Mouse (Mus musculus): ENCODE measurements around the gene Tbxa2r. TPM values are rescaled to one million over a fixed set of nuclear protein-coding genes. Genes with fewer than 3 reads are reported as not detected.

The Tbxa2r gene
- 28.4 and 31.0 TPM in 2 replicates for polyA plus RNA-seq (2015; fragmentation: Nextera tagmentation; extraction: Ambion mirVana)

GRCm38 (mm10) chr10:81328386-81328785 is at the start of gene Tbxa2r:
TSS of gene Tbxa2r (plus strand) at chr10:81328731.

DNA sequence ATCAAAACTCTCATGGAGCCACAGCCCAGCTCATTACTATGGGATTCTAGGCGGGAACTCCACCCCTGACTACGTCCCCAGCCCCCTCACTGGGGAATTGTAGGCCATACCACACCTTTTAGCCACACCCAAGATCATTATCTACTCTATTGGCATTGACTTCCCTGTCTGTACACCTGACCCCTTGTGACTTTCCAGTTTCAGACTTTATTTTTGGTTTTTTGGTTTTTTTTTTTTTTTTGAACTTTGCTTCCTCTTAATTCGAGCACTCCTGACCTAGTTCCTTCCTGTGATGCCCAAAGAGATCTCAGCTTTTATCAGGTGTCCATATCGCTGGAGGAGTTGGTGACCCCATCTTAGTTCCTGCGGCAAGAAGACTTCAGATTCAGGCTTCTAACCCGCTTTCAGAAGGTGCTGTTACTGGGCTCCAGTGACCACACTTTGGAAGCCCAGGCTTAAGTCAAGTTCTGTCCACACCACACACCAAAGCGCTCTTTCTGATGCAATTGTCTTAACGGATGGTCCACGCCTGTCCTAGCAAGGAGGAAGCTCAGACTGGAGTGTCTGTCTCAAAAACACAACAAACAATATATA is 36.9 kb upstream of the Tbxa2r start, which contains the start of gene Tjp3:
TSS of gene Tjp3 (minus strand) at position 71 of the 594 bp plus-strand sequence.

GRCm38 (mm10) chr10:81292554-81293333 is 35.8 kb upstream of the Tbxa2r start, which contains the start of gene Pip5k1c:
TSS of gene Pip5k1c (plus strand) at chr10:81292963.

DNA sequence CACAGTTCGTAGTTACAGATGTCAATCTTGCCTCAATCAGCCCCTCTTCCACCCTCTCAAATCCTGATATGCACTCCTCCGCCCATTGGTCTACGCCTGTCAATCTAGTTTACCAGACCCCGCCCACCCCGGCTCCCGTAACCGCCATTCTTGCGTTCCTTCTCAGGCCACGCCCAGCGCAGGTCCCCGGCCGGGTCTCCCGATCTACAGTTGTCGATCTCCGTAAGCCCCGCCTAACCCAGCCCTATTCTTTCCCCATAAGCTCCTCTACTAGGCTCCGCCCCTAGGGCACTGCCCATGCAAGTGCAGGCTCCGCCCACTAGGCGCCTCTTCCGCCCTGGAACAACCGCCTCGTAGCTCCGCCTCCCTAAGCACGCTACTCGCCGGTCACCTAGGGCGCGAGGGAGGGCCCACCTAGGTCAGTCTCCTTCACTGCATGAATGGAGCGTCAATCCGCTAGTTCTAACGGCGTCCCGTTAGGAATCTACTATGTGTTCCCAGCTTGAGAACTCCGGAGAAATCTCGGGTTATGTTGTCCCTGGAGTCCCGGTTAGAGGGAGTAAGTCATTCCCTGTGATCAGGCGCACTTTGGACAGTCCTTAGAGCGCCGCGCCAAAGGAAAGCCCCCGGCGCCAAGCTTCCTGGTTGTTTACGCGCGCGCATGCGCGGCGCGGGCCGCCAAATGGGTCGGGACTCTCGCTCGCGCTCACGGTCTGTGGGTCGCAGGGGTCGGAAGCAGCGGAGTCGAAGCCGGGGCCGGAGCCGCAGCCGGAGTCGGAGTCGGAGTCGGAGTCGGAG is 7.8 kb upstream of the Tbxa2r start, which contains the start of gene Cactin:
TSS of gene Cactin (plus strand) at position 554 of the 798 bp plus-strand sequence.

DNA sequence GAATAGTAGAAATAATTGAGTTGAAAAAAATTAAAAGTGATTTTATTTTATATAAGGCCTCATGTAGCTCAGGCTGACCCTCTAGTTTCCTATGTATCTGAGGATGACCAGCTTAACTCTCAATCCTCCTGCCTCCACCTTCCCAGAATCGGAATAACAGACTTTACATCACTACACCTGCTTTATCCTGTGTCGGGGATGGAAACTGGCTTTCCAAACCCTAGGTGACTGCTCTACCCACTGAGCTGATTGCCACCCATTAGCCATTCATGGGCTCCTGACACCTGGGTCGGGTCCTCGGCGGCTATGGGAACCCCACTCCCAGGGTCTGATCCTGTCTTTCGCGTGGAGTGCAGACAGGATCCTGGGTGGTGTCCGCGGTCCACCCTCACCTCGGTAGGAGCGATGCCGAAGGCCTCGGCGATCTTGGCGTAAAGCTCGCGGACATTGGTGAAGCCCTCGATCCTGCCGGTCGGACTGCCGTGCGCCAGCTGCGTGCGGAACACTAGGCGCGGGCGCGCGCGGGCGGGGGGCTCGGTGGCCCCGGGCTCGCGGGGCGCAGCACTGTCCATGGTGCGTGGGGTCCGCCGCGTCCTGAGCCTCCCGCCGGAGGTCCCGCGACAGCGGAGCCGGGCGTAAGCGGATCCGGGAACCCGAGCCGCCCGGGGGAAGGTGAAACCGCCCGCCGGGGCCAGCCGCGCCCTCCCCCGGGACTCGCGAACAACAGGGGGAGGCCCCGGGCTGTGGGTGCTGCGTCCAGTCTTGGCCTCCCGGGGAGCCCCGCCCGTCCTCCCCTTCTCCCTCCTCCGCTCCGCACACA is 14.4 kb downstream of the Tbxa2r start, which contains the start of gene Gipc3:
TSS of gene Gipc3 (minus strand) at position 581 of the 820 bp plus-strand sequence.

GRCm38 (mm10) chr10:81350351-81351063 is 22.0 kb downstream of the Tbxa2r start, which contains the start of gene Hmg20b:
TSS of gene Hmg20b (minus strand) at chr10:81350480.

DNA sequence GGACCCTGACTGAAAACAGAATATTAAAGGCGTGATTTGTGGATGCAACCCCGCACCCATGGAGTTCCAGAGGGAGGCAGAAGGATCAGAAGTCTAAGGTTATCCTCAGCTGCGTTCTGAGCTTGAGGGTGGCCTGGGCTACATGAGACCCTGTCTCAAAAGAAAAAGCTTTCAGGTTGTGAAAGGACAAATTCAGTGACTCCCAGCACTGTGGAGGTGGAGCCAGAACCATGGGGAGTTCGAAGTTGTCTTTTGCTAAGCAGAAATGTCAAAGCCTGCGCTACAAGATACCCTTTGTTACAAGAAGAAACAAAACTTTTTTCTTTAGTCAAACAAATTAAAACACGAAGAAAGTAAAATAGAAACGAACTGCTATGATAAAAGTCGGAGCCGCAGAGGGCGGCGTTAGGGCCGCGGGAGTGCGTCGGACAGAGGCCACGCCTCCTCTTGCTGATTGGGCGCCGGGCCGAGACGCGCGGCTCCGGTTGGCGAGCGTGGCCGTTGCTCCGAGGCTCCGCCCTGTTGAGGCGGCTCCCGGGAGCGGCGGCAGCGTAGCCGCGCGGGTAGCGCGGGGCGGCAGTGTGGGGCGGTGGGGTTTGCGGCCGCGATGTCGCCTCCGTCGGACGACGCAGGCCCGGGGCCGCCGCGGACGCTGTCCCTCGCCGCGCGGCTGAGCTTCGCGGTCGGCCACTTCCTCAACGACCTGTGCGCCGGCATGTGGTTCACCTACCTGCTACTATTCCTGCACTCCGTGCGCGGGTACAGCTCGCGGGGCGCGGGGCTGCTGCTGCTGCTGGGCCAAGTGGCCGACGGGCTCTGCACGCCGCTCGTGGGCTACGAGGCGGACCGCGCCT is 28.7 kb downstream of the Tbxa2r start, which contains the start of gene Mfsd12:
TSS of gene Mfsd12 (plus strand) at position 501 of the 854 bp plus-strand sequence.

GRCm38 (mm10) chr10:81365672-81366476 is 37.3 kb downstream of the Tbxa2r start, which contains the start of gene 4930404N11Rik:
TSS of gene 4930404N11Rik (minus strand) at chr10:81365816.

DNA sequence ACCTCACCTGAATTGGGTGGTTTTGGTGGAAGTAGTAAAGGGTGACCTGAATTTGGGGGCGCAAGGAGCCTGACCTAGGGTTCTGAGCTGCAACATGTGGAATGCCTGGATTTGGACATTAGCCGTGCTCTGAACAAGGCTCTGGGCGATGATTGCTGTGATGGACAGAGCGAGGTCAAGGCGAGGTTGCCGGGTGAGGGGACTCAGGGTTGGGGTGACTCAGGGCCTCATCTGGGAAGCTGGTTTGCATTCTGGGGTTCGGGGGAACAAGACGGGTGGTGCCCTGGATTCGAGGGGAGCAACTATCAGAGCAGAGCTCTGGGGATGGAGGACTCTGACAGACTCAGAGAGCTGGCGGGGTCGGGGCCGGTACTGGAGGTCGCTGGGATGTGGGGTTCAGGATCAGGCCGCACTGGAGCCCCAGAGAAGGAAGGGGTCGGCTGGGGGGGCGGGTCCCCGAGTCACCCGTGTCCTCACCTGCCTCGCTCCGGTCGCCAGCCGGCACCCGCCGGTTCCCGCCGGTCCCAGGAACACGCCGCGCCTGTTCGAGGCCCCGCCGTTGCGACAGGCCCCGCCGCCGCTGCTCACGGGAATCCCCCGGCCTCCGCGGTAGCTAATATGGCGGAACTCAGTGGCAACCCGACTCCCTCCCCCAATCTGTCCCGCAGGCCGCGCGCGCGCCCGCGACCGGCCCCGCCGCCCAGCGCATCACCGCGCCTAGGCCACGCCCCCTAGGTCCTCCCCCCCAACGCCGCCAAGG is 49.4 kb downstream of the Tbxa2r start, which contains the start of gene Fzr1:
TSS of gene Fzr1 (minus strand) at position 724 of the 760 bp plus-strand sequence.

GRCm38 (mm10) chr10:81383802-81384604 is 55.5 kb downstream of the Tbxa2r start, which contains the start of the genes Dohh and Gm48551:
TSS of gene Dohh (plus strand) at chr10:81384428.
TSS of gene Gm48551 (plus strand) at chr10:81384466.

Other genes with a start within 250 kb of the Tbxa2r start
- gene Creb3l3, start 229.9 kb upstream of the Tbxa2r start, polyA plus RNA-seq (2015; fragmentation: Nextera tagmentation; extraction: Ambion mirVana) = 6.4 and 8.8 TPM in 2 replicates
- gene Map2k2, start 222.8 kb upstream of the Tbxa2r start, polyA plus RNA-seq (2015; fragmentation: Nextera tagmentation; extraction: Ambion mirVana) = 101 and 150 TPM in 2 replicates
- 38.3 and 48.5 TPM in 2 replicates for gene Zbtb7a, start 193.5 kb upstream of the Tbxa2r start, polyA plus RNA-seq (2015; fragmentation: Nextera tagmentation; extraction: Ambion mirVana)
- 15.5 and 24.7 TPM in 2 replicates for gene Pias4, start 160.8 kb upstream of the Tbxa2r start, polyA plus RNA-seq (2015; fragmentation: Nextera tagmentation; extraction: Ambion mirVana)
- 323 and 361 TPM in 2 replicates for gene Eef2, start 152.1 kb upstream of the Tbxa2r start, polyA plus RNA-seq (2015; fragmentation: Nextera tagmentation; extraction: Ambion mirVana)
- gene Dapk3, start 145.7 kb upstream of the Tbxa2r start, polyA plus RNA-seq (2015; fragmentation: Nextera tagmentation; extraction: Ambion mirVana) = 45.5 and 58.7 TPM in 2 replicates
- gene 4930442H23Rik, start 144.9 kb upstream of the Tbxa2r start, polyA plus RNA-seq (2015; fragmentation: Nextera tagmentation; extraction: Ambion mirVana) = 0.16 TPM in 1 of 2 replicates, not detected in the other
- gene Nmrk2, start 126.7 kb upstream of the Tbxa2r start, polyA plus RNA-seq (2015; fragmentation: Nextera tagmentation; extraction: Ambion mirVana) = 0.13 TPM in 1 of 2 replicates, not detected in the other
- gene Atcay, start 97.9 kb upstream of the Tbxa2r start, polyA plus RNA-seq (2015; fragmentation: Nextera tagmentation; extraction: Ambion mirVana) = 2.4 and 8.1 TPM in 2 replicates
- gene Zfr2, start 95.6 kb upstream of the Tbxa2r start, polyA plus RNA-seq (2015; fragmentation: Nextera tagmentation; extraction: Ambion mirVana) = 5.5 and 7.2 TPM in 2 replicates
- gene Matk, start 75.8 kb upstream of the Tbxa2r start, polyA plus RNA-seq (2015; fragmentation: Nextera tagmentation; extraction: Ambion mirVana) = 1.5 and 1.8 TPM in 2 replicates
- 257 and 299 TPM in 2 replicates for gene Mrpl54, start 61.8 kb upstream of the Tbxa2r start, polyA plus RNA-seq (2015; fragmentation: Nextera tagmentation; extraction: Ambion mirVana)
- 29.0 and 34.3 TPM in 2 replicates for gene Apba3, start 61.8 kb upstream of the Tbxa2r start, polyA plus RNA-seq (2015; fragmentation: Nextera tagmentation; extraction: Ambion mirVana)
- 0.76 and 1.2 TPM in 2 replicates for gene Tjp3, start 37.1 kb upstream of the Tbxa2r start, polyA plus RNA-seq (2015; fragmentation: Nextera tagmentation; extraction: Ambion mirVana)
- gene Pip5k1c, start 35.8 kb upstream of the Tbxa2r start, polyA plus RNA-seq (2015; fragmentation: Nextera tagmentation; extraction: Ambion mirVana) = 29.5 and 37.8 TPM in 2 replicates
- 17.8 and 25.6 TPM in 2 replicates for gene Cactin, start 7.6 kb upstream of the Tbxa2r start, polyA plus RNA-seq (2015; fragmentation: Nextera tagmentation; extraction: Ambion mirVana)
- 0.11 and 0.12 TPM in 2 replicates for gene Gipc3, start 14.5 kb downstream of the Tbxa2r start, polyA plus RNA-seq (2015; fragmentation: Nextera tagmentation; extraction: Ambion mirVana)
- 59.6 and 78.9 TPM in 2 replicates for gene Hmg20b, start 21.7 kb downstream of the Tbxa2r start, polyA plus RNA-seq (2015; fragmentation: Nextera tagmentation; extraction: Ambion mirVana)
- 8.9 and 10.3 TPM in 2 replicates for gene Mfsd12, start 28.8 kb downstream of the Tbxa2r start, polyA plus RNA-seq (2015; fragmentation: Nextera tagmentation; extraction: Ambion mirVana)
- gene 4930404N11Rik, start 37.1 kb downstream of the Tbxa2r start, polyA plus RNA-seq (2015; fragmentation: Nextera tagmentation; extraction: Ambion mirVana) = 0.95 and 2.1 TPM in 2 replicates
- gene Fzr1, start 49.8 kb downstream of the Tbxa2r start, polyA plus RNA-seq (2015; fragmentation: Nextera tagmentation; extraction: Ambion mirVana) = 42.1 and 63.2 TPM in 2 replicates
- gene Dohh, start 55.7 kb downstream of the Tbxa2r start, polyA plus RNA-seq (2015; fragmentation: Nextera tagmentation; extraction: Ambion mirVana) = 62.7 and 76.5 TPM in 2 replicates
- gene Gm48551, start 55.7 kb downstream of the Tbxa2r start, polyA plus RNA-seq (2015; fragmentation: Nextera tagmentation; extraction: Ambion mirVana) = 1.4 and 3.0 TPM in 2 replicates
- 0.77 and 1.2 TPM in 2 replicates for gene Gm48552, start 60.3 kb downstream of the Tbxa2r start, polyA plus RNA-seq (2015; fragmentation: Nextera tagmentation; extraction: Ambion mirVana)
- 3.3 and 8.2 TPM in 2 replicates for gene Smim24, start 64.3 kb downstream of the Tbxa2r start, polyA plus RNA-seq (2015; fragmentation: Nextera tagmentation; extraction: Ambion mirVana)
- gene Nfic, start 126.9 kb downstream of the Tbxa2r start, polyA plus RNA-seq (2015; fragmentation: Nextera tagmentation; extraction: Ambion mirVana) = 65.6 and 73.8 TPM in 2 replicates
- gene Celf5, start 154.0 kb downstream of the Tbxa2r start, polyA plus RNA-seq (2015; fragmentation: Nextera tagmentation; extraction: Ambion mirVana) = 1.6 and 6.1 TPM in 2 replicates
- 42.4 and 49.4 TPM in 2 replicates for gene Ncln, start 167.7 kb downstream of the Tbxa2r start, polyA plus RNA-seq (2015; fragmentation: Nextera tagmentation; extraction: Ambion mirVana)
- gene S1pr4, start 171.4 kb downstream of the Tbxa2r start, polyA plus RNA-seq (2015; fragmentation: Nextera tagmentation; extraction: Ambion mirVana) = 1.2 and 1.8 TPM in 2 replicates
- 2.0 and 2.2 TPM in 2 replicates for gene Gna15, start 195.5 kb downstream of the Tbxa2r start, polyA plus RNA-seq (2015; fragmentation: Nextera tagmentation; extraction: Ambion mirVana)
- 61.6 and 64.5 TPM in 2 replicates for gene Gna11, start 216.5 kb downstream of the Tbxa2r start, polyA plus RNA-seq (2015; fragmentation: Nextera tagmentation; extraction: Ambion mirVana)
- gene Aes, start 230.8 kb downstream of the Tbxa2r start, polyA plus RNA-seq (2015; fragmentation: Nextera tagmentation; extraction: Ambion mirVana) = 477 and 665 TPM in 2 replicates
- 6.8 and 10.0 TPM in 2 replicates for gene Tle2, start 245.8 kb downstream of the Tbxa2r start, polyA plus RNA-seq (2015; fragmentation: Nextera tagmentation; extraction: Ambion mirVana)

All from adrenal gland, postnatal 0 days (tissue).